In genomic region chr7:46814012-46814411, GRCm38 (mm10) we compare ENCODE assay signal across 22 mouse cellular contexts. TPM values are rescaled to one million over a fixed set of nuclear protein-coding genes. Genes with fewer than 3 reads are reported as not detected.
"Had no signal": no experiment of that assay in that cellular context is flagged by ENCODE, and none has a peak within 500 bp of the region (broad histone marks: within the 10 kb centered on the region; RNA-seq: fewer than 3 reads in every experiment).

No protein-coding gene starts in this region.

- H3K4me1 ChIP-seq: neural tube, embryonic 13.5 days; neural tube, embryonic 15.5 days; stomach, embryonic 15.5 days had no signal

- DNase-seq: retina, postnatal 1 day; right cerebral cortex, adult 18-20 months; right cerebral cortex, postnatal 14 days; right cerebral cortex, postnatal 25 days; right cerebral cortex, postnatal 4 days; spleen, adult 18-20 months; thymus, adult 18-20 months; thymus, adult 2 months; thymus, postnatal 14 days; thymus, postnatal 25 days; thymus, postnatal 36 days; thymus, postnatal 4 days had no signal

- H3K27me3 ChIP-seq: neural tube, embryonic 13.5 days; neural tube, embryonic 15.5 days; stomach, embryonic 15.5 days had no signal

- H3K4me2 ChIP-seq: neural tube, embryonic 13.5 days; neural tube, embryonic 15.5 days; stomach, embryonic 15.5 days had no signal

- H3K4me3 ChIP-seq: neural tube, embryonic 13.5 days; neural tube, embryonic 15.5 days; stomach, embryonic 15.5 days had no signal

- H3K9me3 ChIP-seq: neural tube, embryonic 13.5 days; neural tube, embryonic 15.5 days; stomach, embryonic 15.5 days had no signal

- H3K27ac ChIP-seq: neural tube, embryonic 13.5 days; neural tube, embryonic 15.5 days; stomach, embryonic 15.5 days; stomach, postnatal 0 days had no signal

- H3K9ac ChIP-seq: neural tube, embryonic 13.5 days; neural tube, embryonic 15.5 days; stomach, embryonic 15.5 days had no signal

RNA-seq across cellular contexts. Expression of gene Ldhc, which starts 47.0 kb away (rescaled TPM):
- polyA plus RNA-seq: neural tube, embryonic 13.5 days; small intestine, adult 2 months; spleen, adult 2 months; stomach, embryonic 14.5 days; stomach, embryonic 16.5 days; stomach, postnatal 0 days; thymus, postnatal 0 days; urinary bladder, adult 2 months had no signal
